Mouse (Mus musculus): ENCODE measurements around the gene Tle3. TPM values are rescaled to one million over a fixed set of nuclear protein-coding genes. Genes with fewer than 3 reads are reported as not detected.

The Tle3 gene
- polyA plus RNA-seq, 1 experiment from 2014 or later: 18.7 TPM

DNA sequence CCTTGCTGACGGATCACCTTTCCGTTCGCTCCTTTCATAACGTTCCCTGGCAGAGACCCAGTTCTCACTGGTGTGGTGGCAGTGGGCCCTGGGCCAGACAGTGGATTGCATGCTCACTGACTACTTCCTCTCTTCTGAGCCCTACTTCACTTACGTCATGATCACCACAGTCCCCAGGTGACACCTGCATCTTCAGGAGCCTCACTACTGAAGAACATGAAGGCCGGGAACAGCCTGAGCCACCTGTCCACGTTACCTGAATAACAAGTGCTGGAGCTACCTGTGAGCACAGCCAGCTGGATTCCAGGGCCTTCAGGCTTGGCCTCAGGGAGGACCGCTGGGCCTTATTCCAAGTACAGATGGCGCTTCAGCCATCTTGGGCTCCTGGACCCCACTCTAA lies 24.1 kb upstream of the Tle3 start:
- no peaks in the 10 kb centered on the region for H3K9me3 ChIP-seq (ENCODE audit: control insufficient read depth, low read length)
- no peak overlapping the region for H3K4me2 ChIP-seq (ENCODE audit: low read depth, low read length)
- peaks cover 13% of the 10 kb centered on the region for H3K4me1 ChIP-seq (ENCODE audit: control insufficient read depth, insufficient read depth, low read length)
- no peak for ATAC-seq (ENCODE audit: low read depth)
- WGBS: 71% methylated on average over 9 of the region's 9 CpGs
- no peak overlapping the region for H3K27ac ChIP-seq (ENCODE audit: low read depth, low read length)
- H3K36me3 ChIP-seq (ENCODE audit: control insufficient read depth, insufficient read depth, low read length): no peaks in the 10 kb centered on the region
- H3K4me3 ChIP-seq (ENCODE audit: low read depth, low read length): no peak overlapping the region
- H3K27me3 ChIP-seq (ENCODE audit: control insufficient read depth, insufficient read depth, low read length): no peaks in the 10 kb centered on the region
- H3K9ac ChIP-seq (replicated peaks; ENCODE audit: low read depth, low read length): no peak overlapping the region

DNA sequence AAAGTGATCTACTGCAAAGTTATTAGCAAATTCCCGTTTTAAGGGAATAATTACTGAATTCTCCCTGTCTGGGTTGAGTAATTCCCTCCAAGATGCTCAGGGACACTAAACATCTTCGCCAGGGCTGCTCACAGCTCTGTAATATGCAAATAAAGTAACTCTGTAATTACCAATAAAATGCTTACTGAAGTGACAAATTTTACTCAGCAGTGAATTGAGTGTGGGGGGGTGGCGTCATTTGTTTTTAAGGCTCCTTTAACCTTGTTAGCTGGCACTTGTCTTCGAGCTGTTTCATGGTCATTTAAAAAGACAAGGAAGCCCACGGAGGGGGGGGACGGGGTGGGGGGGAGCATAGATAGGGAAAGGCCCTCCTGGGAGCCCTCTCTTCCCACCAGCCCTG lies 23.6 kb upstream of the Tle3 start:
- WGBS: 16% methylated on average over 6 of the region's 6 CpGs
- peaks cover 13% of the 10 kb centered on the region for H3K4me1 ChIP-seq (ENCODE audit: control insufficient read depth, insufficient read depth, low read length)
- no peak overlapping the region for H3K27ac ChIP-seq (ENCODE audit: low read depth, low read length)
- H3K9me3 ChIP-seq (ENCODE audit: control insufficient read depth, low read length): no peaks in the 10 kb centered on the region
- no peaks in the 10 kb centered on the region for H3K27me3 ChIP-seq (ENCODE audit: control insufficient read depth, insufficient read depth, low read length)
- H3K9ac ChIP-seq (replicated peaks; ENCODE audit: low read depth, low read length): no peak overlapping the region
- H3K4me2 ChIP-seq (ENCODE audit: low read depth, low read length): no peak overlapping the region
- H3K4me3 ChIP-seq (ENCODE audit: low read depth, low read length): no peak overlapping the region
- H3K36me3 ChIP-seq (ENCODE audit: control insufficient read depth, insufficient read depth, low read length): no peaks in the 10 kb centered on the region
- no peak for ATAC-seq (ENCODE audit: low read depth)

DNA sequence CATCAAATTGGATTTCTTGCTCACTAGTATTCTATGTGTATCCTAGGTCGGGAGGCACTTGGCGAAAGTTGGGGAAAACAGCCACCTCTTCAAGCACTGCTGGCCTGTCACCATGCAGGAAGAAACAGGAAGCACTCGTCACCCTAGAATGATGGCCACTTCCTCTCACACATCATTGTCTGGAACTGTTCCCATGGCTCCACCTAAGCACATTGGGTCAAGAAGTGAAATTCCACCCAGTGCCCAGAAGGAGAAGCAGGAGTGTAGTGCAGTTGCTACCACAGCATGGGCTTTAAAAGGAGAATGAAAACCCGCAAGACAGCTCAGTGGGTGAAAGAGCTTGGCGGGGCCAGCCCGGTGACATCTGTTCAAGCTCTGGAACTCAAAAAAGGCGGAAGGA lies 22.5 kb upstream of the Tle3 start:
- WGBS: 81% methylated on average over 7 of the region's 7 CpGs
- no peak for ATAC-seq (ENCODE audit: low read depth)
- no peak overlapping the region for H3K4me3 ChIP-seq (ENCODE audit: low read depth, low read length)
- no peak overlapping the region for H3K4me2 ChIP-seq (ENCODE audit: low read depth, low read length)
- H3K4me1 ChIP-seq (ENCODE audit: control insufficient read depth, insufficient read depth, low read length): peaks cover 13% of the 10 kb centered on the region
- H3K9me3 ChIP-seq (ENCODE audit: control insufficient read depth, low read length): no peaks in the 10 kb centered on the region
- H3K36me3 ChIP-seq (ENCODE audit: control insufficient read depth, insufficient read depth, low read length): no peaks in the 10 kb centered on the region
- H3K9ac ChIP-seq (replicated peaks; ENCODE audit: low read depth, low read length): no peak overlapping the region
- no peak overlapping the region for H3K27ac ChIP-seq (ENCODE audit: low read depth, low read length)
- no peaks in the 10 kb centered on the region for H3K27me3 ChIP-seq (ENCODE audit: control insufficient read depth, insufficient read depth, low read length)

DNA sequence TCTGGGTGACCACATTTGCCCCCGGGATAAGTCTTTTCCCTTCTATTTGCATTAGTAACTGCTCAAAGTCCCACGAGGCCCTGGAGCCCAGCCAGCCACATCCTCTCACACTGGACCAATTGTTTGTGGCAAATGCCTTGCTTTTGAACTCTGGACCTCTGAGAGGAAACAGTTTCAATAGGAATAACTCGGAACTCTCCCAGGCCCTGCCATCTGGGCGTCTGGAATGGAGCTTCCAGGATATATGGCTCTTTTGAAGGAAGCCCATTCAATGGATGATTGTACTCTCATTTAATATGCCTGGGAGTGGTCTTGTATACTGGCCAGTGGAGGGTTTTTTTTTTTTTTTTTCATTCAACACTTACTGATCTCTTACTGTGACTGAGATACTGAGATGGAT lies 21.0 kb upstream of the Tle3 start:
- Histone ChIP-seq H3K9me3 (ENCODE audit: control insufficient read depth, low read length) (no peaks in the 10 kb centered on the region), H3K36me3 (ENCODE audit: control insufficient read depth, insufficient read depth, low read length) (no peaks in the 10 kb centered on the region), H3K27me3 (ENCODE audit: control insufficient read depth, insufficient read depth, low read length) (no peaks in the 10 kb centered on the region), H3K27ac (ENCODE audit: low read depth, low read length) (no peak overlapping the region), H3K9ac (replicated peaks; ENCODE audit: low read depth, low read length) (no peak overlapping the region), H3K4me2 (ENCODE audit: low read depth, low read length) (no peak overlapping the region), H3K4me1 (ENCODE audit: control insufficient read depth, insufficient read depth, low read length) (peaks cover 13% of the 10 kb centered on the region), H3K4me3 (ENCODE audit: low read depth, low read length) (no peak overlapping the region)
- 2% methylated on average over 4 of the region's 4 CpGs for WGBS
- peak; percentile 72; the same call in 1 of the 2 replicates for ATAC-seq (ENCODE audit: low read depth)

DNA sequence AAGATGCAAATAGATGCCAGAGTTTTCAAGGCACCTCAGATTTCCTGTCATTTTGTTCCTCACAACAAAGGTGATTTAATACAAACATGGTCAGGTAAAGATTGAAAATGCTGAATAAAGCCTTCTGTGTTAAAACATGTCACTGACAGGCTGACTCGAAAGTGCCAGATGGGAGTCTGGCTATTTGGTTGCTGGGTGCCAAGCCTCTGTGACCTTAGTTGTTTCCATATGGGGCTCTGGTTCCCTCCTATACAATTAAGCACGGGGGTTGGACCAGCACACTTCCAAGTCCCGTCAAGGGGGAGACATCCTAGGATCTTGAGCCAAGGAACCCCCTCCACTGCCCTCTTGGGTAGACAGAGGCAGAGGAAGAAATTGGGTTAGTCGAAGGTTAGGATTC lies 13.2 kb upstream of the Tle3 start:
- ATAC-seq (ENCODE audit: low read depth): no peak

DNA sequence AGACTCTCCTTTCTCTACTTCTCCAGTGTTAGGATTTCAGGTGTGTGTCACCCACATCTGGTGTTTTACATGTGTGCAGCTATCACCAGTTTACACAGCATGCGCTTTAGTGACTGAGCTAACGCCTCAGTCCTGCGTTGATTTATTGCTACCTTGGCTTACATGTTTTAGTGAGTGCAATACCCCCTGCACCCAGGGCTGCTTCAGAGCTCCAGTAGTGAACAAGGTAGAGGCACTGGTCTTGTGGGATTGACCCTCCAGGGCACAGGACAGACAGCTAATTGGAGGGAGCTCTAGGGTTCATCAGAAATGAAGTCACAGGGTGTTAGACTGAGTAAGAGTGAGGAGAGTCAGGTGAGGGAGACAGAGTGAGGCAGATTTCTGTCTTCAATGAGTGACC lies 12.4 kb upstream of the Tle3 start:
- 62% methylated on average over 3 of the region's 3 CpGs for WGBS
- Histone ChIP-seq H3K9me3 (ENCODE audit: control insufficient read depth, low read length) (no peaks in the 10 kb centered on the region), H3K27me3 (ENCODE audit: control insufficient read depth, insufficient read depth, low read length) (no peaks in the 10 kb centered on the region), H3K4me3 (ENCODE audit: low read depth, low read length) (no peak overlapping the region), H3K4me2 (ENCODE audit: low read depth, low read length) (no peak overlapping the region), H3K36me3 (ENCODE audit: control insufficient read depth, insufficient read depth, low read length) (no peaks in the 10 kb centered on the region), H3K27ac (ENCODE audit: low read depth, low read length) (no peak overlapping the region), H3K9ac (replicated peaks; ENCODE audit: low read depth, low read length) (no peak overlapping the region), H3K4me1 (ENCODE audit: control insufficient read depth, insufficient read depth, low read length) (peaks cover 6% of the 10 kb centered on the region; the same call in 1 of the 2 replicates)
- ATAC-seq (ENCODE audit: low read depth): no peak

More for the DNA sequence above, 13.2 kb upstream of the Tle3 start:
- Histone ChIP-seq H3K9ac (replicated peaks; ENCODE audit: low read depth, low read length) (no peak overlapping the region), H3K4me3 (ENCODE audit: low read depth, low read length) (no peak overlapping the region), H3K9me3 (ENCODE audit: control insufficient read depth, low read length) (no peaks in the 10 kb centered on the region), H3K4me2 (ENCODE audit: low read depth, low read length) (no peak overlapping the region), H3K27me3 (ENCODE audit: control insufficient read depth, insufficient read depth, low read length) (no peaks in the 10 kb centered on the region), H3K4me1 (ENCODE audit: control insufficient read depth, insufficient read depth, low read length) (peaks cover 6% of the 10 kb centered on the region; the same call in 1 of the 2 replicates), H3K36me3 (ENCODE audit: control insufficient read depth, insufficient read depth, low read length) (no peaks in the 10 kb centered on the region), H3K27ac (ENCODE audit: low read depth, low read length) (no peak overlapping the region)
- WGBS: 41% methylated on average over 4 of the region's 4 CpGs

DNA sequence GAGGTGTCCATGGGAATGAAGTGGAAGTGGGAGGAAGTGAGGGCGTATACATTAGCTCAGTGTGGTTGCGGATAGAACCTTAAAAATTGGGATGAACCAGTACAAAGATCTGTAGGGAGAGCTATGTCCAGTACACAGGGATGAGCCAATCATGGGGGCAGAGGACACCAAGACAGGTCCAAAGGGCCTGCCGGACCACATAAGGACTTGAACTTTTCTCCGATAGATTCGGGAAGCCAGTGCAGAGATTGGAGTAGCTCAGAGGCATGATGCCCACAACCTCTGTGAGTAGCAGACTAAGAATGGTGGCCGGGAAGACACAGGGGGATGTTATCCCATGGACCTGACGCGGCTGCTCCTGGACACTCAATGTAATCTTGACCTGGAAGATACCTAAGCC lies 12.0 kb upstream of the Tle3 start:
- Histone ChIP-seq H3K4me1 (ENCODE audit: control insufficient read depth, insufficient read depth, low read length) (peaks cover 6% of the 10 kb centered on the region; the same call in 1 of the 2 replicates), H3K9ac (replicated peaks; ENCODE audit: low read depth, low read length) (no peak overlapping the region), H3K27me3 (ENCODE audit: control insufficient read depth, insufficient read depth, low read length) (no peaks in the 10 kb centered on the region), H3K4me2 (ENCODE audit: low read depth, low read length) (no peak overlapping the region), H3K4me3 (ENCODE audit: low read depth, low read length) (no peak overlapping the region), H3K27ac (ENCODE audit: low read depth, low read length) (no peak overlapping the region), H3K9me3 (ENCODE audit: control insufficient read depth, low read length) (no peaks in the 10 kb centered on the region), H3K36me3 (ENCODE audit: control insufficient read depth, insufficient read depth, low read length) (no peaks in the 10 kb centered on the region)
- WGBS: 95% methylated on average over 8 of the region's 8 CpGs
- no peak for ATAC-seq (ENCODE audit: low read depth)

DNA sequence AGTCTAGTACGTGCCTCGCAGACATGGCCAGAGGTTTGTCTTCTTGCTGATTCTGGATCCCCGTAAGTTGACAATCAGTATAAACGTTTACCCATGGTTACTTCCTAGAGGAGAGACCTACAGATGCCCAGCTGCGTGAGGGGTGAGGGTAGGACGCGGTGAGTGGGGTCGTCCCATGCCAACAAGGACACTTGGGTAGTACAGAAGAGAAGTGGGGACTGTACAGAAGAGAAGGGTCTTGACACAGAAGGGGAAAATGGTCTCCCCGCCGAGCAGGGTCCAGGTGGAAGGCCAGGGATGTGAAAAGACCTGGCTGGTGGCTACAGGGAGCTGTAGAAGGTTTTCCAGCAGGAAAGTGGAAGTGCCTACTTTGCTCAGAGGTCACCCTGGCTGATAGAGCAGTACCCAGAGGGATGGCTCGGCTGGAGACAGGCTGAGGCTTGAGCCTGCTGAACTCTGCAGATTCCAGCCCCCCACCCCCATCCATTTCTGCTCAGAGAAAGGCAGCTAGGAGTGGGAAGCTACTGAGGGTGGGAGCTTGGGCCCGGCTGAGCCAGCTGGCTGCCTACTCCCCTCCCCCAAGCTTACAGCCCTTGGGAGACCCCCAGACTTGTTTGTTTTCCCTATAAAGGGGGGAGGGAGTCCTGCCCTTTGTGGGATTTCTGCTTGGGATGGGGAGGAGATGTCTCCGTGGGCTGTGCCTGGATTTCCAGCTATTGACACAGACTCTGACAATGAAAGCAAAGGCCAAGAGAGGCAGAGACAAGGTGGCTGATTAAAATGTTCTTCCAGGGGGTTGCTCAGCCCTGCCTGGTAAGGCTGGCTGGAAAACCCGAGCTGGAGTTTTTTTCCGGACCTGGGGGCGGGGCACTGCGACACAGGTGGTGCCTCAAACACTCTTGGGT lies 11.2 kb upstream of the Tle3 start:
- Histone ChIP-seq H3K9me3 (ENCODE audit: control insufficient read depth, low read length) (no peaks in the 10 kb centered on the region), H3K36me3 (ENCODE audit: control insufficient read depth, insufficient read depth, low read length) (no peaks in the 10 kb centered on the region), H3K4me2 (ENCODE audit: low read depth, low read length) (no peak overlapping the region), H3K4me1 (ENCODE audit: control insufficient read depth, insufficient read depth, low read length) (peaks cover 6% of the 10 kb centered on the region; the same call in 1 of the 2 replicates), H3K4me3 (ENCODE audit: low read depth, low read length) (no peak overlapping the region), H3K27ac (ENCODE audit: low read depth, low read length) (peak overlapping the region; percentile 45), H3K27me3 (ENCODE audit: control insufficient read depth, insufficient read depth, low read length) (no peaks in the 10 kb centered on the region), H3K9ac (replicated peaks; ENCODE audit: low read depth, low read length) (no peak overlapping the region)
- WGBS: 22% methylated on average over 17 of the region's 17 CpGs
- ATAC-seq (ENCODE audit: low read depth): peak; percentile 84

DNA sequence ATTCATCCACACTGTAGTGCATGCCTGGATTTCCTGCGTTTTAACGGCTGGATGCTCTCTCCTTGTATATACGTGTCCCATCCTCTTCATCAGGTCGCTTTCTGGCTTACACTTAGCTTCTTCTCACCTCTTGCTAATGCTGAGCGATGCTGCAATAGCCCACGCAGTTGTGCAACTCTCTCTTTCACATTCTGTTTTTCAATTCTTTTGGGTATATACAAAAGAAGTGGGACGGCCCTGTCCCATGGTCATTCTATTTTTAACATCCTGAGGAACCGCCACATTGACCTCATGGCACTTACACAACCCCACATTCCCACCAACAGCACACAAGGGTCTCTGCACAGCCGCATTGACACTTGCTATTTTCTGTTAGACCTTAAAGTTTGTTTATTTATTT lies 9.0 kb upstream of the Tle3 start:
- Histone ChIP-seq H3K4me2 (ENCODE audit: low read depth, low read length) (no peak overlapping the region), H3K27me3 (ENCODE audit: control insufficient read depth, insufficient read depth, low read length) (0 out of 2 replicates have a peak, but pooled peaks cover 5% of the 10 kb centered on the region), H3K9me3 (ENCODE audit: control insufficient read depth, low read length) (no peaks in the 10 kb centered on the region), H3K27ac (ENCODE audit: low read depth, low read length) (no peak overlapping the region), H3K9ac (replicated peaks; ENCODE audit: low read depth, low read length) (no peak overlapping the region), H3K36me3 (ENCODE audit: control insufficient read depth, insufficient read depth, low read length) (no peaks in the 10 kb centered on the region), H3K4me3 (ENCODE audit: low read depth, low read length) (no peak overlapping the region), H3K4me1 (ENCODE audit: control insufficient read depth, insufficient read depth, low read length) (peaks cover 8% of the 10 kb centered on the region; the same call in 1 of the 2 replicates)
- ATAC-seq (ENCODE audit: low read depth): no peak
- WGBS: 34% methylated on average over 9 of the region's 9 CpGs

All from neural tube, embryonic 14.5 days (tissue).